Mouse (Mus musculus): Measurements from ENCODE around the gene Atl1.

Gene Atl1

DNA sequence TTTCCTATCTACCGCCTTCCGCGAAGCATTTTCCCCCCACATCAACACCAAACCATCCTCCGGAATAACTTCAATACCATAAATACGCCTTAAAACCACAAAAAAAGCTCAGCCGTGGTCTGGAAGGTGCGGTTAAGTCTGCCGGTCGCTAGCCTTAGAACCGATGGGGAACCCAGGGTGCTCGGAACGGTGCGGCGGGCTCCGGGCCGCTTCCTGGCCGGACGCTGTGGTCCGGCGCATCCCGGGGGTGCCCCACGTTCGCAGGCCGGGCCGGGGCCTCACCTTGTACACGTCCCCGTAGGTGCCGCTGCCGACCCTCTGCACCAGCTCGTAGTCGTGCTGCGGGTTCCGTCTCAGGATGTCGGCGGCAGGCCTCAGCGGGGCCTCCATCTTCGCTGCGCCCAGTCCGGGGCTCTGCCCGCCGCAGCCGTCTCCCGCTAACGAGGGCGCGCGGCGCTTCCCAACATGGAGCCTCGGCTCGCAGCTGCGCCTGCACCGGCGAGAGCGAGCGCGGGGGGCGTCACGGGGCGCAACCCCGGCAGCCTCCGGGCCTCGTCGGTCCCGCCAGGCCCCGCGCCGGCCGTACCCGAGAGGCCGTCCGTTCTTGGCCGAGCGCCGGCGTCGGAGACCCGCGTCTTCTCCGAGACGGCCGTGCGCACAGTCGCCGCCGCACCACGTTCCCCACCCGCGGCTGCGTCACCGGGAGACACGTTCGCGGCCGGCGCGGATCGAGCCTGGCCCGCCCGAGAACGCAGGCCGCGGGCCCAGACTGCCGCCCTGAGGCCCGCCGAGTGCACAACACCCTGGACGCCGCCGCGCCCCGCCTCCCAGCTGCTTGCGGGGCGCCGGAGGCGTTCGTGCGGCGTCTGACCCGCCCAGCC lies at the start of gene Atl1, which contains the start of gene Map4k5:
Gene Atl1, plus strand, starts transcription at position 244 of the 881 bp plus-strand sequence.
Gene Map4k5, minus strand, starts transcription at position 830 of the 881 bp plus-strand sequence.
- peak; percentile 78 to 84 for DNase-seq (ENCODE audit: low spot score in 2 of 2)

DNA sequence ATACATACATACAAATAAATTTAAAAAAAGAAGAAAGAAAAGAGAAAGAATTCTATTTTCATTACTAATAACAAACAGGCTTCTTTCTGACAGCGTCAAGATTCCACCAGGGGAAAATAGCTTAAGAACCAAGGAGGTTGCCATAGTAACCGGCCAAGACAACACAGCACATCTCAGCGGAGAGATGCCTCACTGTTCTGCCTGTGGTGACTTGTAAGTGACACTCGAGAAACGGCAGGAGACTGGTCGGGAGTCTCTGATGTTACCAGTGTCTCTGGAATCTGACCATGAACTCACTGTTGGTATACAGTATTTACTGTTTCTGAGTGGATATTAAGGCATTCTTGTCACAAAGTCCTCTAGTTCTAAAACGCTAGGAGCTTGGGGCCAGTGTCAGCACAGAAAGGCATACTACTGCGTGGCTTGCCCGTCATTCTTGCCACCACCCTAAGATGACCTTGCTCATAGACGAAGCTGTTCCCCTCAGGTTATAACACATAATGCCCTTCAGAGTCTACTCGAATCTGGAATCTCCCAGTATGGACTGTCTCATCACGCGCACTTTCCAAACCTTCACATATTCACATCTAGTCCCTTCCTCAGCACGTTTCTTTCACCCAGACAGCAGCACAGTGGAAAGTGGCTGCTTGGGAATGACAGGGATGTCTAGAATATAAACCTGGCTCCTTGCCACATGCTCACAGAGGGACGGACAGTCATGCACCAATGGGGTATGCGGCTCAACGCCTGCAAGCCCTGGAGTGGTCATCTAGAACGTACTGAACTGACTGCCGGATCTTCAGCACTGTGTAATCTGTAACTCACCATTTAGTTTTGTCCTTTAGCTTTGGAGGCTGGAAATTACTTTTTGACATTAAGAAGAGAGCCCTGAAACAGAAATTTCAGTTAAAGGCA lies 48.6 kb upstream of the Atl1 start:
- no peak for DNase-seq (ENCODE audit: low spot score in 2 of 2)

DNA sequence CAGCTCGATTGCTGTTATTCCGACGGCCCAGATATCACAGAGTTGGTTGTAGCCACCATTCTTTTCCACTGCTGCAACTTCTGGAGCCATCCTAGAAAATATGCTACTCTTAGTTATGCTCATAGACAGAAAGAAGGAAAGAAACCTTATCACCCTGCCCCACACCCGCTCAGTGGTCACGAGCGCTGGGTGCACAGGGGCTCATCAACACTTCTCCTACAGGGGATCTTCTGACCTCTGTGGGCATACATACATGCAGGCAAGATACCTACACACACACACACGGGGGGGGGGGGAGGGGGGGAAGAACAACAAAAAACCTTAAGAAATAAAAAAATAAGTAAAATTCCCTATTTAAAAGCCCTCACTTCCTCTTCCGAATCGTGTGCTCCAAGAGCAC lies 46.7 kb upstream of the Atl1 start:
- DNase-seq (ENCODE audit: low spot score in 2 of 2) = no peak

DNA sequence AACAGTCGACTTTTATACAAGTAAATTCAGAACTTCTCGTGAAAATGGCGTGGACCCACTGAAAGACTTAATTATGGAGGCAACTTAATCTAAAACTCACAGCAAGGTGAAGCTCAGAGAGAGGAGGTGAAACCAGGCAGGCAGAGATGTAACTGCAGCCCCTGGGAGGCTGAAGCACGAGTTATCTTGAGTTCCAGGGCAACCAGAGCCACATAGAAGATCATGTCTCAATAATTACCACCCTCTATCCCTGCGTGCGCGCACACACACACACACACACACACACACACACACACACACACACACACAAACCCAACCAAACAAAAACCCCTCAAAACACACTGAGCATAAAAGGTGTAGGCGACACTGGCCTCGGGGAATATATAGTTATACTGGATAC lies 45.9 kb upstream of the Atl1 start:
- no peak for DNase-seq (ENCODE audit: low spot score in 2 of 2)

DNA sequence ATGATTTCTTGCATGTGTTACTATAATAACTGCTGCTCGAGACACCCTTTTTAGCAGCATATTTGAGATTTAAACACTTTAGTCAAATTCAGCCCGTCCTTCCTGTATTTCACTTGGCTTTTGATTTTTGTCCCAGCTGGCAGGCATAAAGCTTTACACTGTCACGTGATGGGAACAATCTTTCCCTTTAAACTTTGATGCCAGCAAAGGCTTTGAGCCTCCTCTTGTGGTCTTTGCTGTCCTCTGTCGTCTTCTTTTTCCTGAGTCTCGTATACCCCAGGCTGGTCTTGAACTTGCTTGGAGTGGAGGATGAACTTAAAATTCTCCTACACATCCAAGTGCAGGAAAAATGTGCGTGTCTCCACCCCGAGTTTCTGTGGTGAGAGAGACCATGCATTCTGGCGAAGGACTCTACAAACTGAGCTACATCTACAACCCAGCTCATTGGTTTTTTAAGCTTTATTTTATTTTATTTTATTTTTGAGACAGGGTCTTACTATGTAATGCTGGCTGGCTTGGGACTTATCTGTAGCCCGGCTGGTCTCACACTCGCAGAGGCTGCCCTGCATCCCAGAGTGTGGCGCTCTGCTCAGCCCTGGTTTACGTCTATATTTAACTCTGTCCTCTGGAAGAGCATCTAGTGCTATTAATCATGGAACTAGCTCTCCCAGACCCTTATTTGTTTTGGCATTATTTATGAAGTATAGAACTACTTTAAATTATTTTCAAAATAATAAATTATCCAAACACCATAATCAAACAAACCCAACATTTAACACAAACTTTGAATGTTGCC lies 44.1 kb upstream of the Atl1 start:
- no peak for DNase-seq (ENCODE audit: low spot score in 2 of 2)

DNA sequence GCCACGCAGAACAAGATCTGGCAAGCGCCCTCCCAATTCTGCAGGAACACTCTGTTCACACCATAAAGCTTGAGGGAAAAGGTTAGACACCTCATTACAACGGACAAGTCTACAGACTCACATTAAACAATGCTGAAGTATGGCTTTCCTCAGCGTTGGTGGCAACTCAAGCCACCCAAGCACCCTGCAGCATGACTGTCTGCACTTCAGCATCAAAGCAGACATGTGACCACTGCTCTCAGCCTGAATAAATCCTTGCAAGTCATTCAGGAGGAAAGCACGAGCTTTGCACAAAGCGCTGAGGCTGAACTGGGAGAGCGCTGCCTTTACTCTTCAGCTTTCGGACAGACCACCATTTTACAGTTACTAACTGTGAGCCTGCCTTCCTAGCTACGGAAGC lies 40.1 kb upstream of the Atl1 start:
- DNase-seq (ENCODE audit: low spot score in 2 of 2) = no peak

DNA sequence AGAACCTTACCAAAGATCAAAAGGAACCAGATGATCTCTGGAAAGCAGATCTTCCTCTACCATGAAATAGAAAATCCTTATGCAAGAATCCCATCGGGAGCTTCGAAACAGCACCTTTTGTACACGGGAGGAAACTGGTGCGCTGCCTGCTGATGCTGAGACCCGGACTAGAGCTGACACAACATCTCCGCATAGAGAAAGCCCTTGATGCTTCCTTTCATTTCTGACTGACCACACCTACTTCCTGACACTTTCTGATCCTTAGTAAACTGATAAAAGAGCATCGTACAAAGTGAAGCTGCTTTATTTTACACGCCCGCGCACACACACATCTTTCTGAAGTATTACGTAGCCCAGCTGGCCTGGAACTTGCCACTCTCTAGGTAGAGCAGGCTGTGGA lies 39.0 kb upstream of the Atl1 start:
- DNase-seq (ENCODE audit: low spot score in 2 of 2) = no peak

DNA sequence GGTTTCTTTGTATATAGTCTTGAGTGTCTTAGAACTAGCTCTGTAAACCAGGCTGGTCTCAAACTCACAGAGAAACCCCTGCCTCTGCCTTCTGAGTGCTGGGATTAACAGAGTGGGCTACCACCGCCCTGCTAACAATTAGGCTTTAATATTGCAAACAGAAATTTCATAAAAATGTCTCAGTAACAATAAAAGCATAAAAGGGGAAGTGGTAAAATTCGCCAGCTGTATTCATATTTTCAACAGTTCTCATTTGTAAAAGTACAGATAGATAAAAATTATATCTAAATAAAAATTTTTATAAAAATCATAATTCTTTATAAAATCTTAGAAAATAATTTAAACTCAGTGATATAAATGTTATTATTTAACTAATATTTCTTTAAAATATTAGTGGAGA lies 38.5 kb upstream of the Atl1 start:
- DNase-seq (ENCODE audit: low spot score in 2 of 2) = no peak

DNA sequence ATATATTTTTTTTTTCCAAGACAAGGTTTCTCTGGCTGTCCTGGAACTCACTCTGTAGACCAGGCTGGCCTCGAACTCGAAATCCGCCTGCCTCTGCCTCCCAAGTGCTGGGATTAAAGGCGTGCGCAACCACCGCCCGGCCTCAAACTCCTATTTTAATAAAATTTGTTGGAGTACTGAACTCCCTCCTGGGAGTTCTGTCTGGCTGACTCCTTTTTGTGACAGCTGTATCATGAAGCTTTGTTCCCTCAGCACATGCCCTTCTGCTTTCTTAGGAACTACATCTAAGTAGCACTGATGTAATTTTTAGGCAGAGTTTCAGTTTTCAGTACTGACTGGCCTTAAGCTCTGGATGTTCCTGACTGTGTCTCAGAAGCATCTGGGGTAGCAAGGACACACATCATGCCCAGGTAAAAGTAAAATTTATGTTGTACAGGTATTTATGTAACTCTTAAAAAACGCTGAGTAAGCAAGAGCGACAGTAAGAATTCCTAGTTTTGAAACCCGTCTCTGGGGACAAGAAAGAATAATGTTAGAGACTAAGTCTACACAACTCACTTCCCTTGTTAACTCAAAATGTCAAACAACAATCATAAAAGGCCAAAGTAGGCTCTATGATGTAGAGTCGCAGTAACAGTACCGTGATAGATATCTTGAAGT lies 36.6 kb upstream of the Atl1 start:
- DNase-seq (ENCODE audit: low spot score in 2 of 2) = no peak

DNA sequence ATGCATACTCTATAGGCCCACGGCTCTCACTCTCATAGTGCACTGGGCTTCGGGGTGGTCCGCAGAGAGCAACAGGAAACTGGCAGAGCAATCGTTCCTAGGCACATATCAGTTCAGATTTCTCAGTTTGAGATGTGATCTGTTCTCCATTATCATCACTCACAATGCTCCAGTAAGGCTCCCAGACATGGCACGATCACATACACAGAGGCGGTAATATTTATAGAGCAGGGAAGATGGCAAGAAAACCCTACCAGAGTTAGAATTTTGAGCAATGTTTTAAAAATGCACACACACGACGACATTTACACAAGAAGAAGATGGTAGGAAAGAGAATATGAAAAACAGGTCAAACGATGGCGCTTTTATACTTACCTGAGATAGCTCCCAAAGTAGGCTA lies 36.0 kb upstream of the Atl1 start:
- no peak for DNase-seq (ENCODE audit: low spot score in 2 of 2)

DNA sequence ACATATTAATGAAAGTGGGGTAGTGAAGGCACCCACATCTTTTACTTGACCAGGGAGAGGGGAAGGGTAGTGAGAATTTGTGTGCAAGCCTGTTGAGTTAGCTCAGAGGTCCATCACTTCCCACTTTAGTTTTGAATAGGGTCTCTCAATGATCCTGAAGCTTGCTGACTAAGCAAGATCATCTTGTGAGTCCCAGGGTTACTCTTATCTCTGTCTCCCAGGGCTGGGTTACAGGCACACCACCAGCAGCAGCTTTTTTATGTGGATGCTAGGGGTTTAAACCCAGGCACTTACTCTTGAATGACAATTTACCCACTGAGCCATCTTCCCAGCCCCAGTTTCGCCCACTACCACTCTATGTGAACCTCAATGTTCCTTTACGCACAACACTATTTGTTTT lies 34.8 kb upstream of the Atl1 start:
- no peak for DNase-seq (ENCODE audit: low spot score in 2 of 2)

DNA sequence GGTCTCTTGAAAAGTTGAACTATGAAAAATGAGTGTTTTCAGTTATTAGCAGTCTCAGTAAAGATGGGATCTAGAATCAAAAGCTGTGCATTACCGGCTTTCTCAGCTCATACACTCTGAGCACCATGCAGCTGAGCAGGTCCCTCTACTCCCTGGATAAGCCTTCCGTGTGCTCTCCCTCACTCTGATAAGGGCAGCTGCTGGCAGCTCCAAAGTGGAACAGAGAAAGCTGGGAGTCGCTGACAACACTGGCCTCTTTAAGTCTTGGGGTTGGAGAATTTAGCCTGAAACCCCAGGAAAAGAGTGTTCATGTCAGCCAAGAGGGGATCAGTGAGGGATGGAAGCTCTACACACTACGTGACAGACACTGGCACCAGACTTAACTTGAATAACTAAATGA lies 33.6 kb upstream of the Atl1 start:
- no peak for DNase-seq (ENCODE audit: low spot score in 2 of 2)

DNA sequence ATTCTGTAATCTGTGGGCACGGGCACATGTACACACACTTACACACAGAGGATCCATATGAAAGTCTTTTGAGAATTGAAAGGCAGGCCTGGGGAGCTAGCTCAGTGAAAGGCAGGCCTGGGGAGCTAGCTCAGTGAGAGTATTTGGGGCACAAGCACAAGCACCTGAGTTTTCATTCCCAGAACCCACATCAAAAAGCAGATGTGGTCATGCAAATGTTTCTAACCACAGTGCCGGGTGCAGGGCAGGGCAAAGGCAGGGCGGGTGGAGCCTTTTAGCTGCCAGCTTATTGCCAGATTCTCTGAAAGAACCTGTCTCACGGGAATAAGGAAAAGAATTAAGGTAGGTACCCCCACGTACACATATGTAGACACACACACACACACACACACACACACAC lies 28.9 kb upstream of the Atl1 start:
- DNase-seq (ENCODE audit: low spot score in 2 of 2) = no peak

DNA sequence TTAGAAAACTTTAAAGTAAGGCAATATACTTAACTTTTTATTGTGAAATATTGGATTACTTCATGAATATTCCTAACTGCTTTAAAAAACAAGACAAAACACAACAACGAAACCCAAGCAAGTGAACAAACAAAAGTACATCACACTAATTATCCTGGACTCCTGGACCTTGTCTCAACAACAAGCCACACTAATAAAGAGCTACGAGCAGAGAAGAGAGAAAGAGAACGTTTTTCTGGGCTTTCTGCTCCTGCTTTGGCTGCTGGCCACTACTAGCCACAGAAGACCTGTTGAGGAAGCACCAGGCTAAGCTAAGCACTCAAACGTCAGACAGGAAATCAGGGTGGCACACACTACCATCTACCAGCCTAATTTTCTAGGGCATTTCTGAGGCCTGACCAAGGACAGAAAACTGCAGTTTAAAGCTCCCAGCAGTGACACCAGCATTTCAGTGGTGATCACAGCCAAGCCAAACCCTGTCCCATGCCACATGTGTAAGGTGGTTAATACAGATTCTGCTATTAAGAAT lies 28.2 kb upstream of the Atl1 start:
- no peak for DNase-seq (ENCODE audit: low spot score in 2 of 2)

DNA sequence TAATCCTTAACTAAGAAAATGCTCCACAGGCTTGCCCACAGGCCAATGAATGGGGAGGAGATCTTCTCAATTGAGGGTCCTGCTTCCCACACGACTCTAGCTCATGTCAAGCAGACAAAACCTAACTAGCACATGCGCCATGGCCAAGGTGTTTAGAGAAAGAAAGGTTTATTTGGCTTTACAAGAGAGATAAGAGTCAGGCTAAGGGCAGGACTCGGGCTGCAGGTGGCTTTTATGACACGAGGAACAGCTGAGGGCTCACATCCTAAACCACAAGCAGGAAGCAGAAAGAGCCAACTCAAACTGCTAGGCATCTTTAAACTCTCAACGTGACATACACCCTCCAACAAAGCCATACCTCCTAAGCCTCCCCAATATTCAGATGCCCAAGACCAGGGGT lies 25.1 kb upstream of the Atl1 start:
- DNase-seq (ENCODE audit: low spot score in 2 of 2) = no peak

DNA sequence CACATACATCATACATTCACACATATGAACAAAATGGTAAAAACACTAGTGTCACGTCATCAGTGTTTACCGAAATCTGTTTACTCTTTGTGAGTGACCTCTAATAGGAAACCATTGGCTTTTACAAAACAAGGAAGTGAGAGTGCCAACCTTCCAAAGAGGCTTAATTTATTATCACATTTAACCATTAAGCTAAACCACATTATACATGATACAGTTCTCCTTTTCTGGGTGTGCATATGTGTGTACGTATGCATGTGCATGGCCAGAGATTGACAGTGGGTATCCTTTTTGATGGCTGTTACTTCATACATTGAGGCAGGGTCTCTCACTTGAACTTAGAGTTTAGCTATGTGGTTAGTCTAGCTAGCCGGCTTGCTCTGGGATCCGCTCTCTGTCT lies 20.8 kb upstream of the Atl1 start:
- DNase-seq (ENCODE audit: low spot score in 2 of 2) = no peak

DNA sequence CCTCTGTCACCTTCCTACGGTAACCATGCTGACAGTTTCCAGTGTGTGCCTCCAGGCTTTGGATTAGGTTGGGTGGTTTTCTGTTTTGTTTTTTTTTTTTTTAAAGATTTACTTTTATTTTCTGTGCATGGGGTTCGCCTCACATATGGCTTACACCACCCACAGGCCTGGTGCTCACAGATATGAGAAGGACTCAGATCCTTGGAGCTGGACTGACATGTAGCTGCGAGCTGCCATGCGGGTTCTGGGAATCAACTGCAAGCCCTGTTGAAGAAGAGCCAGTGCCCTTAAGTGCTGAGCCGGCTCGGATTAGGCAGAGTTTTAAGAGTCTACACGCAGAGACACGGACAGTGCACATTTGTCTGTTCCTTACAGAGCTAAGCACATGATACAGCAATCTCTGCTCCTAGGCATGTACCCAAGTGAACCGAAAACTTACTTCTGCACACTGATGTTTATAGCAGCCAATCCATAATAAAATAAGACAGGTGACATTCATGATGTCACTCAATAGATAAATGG lies 14.5 kb upstream of the Atl1 start:
- no peak for DNase-seq (ENCODE audit: low spot score in 2 of 2)

DNA sequence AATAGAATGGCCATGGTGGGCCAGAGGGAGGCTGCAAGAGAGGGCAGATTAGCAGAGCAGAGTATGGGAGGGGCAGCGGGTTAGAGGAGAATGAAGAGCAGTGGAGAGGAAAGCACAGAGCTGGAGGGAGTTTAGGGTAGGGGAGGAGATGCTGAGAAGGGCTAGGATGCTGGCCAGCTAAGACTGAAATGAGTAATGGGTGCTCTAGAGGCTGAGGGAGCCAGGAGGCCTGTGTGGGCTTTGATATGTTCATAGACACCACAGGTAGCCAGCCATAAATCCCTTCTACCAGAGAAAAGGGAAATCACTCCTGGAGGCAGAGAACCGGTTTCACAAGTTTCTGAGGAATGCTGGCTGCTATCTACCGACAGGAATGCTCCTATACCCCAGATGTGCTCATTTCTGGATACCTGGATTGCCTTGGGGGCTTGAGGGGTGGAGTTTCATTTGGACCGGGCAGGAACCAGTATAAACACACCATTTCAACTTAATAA lies 13.2 kb upstream of the Atl1 start:
- no peak for DNase-seq (ENCODE audit: low spot score in 2 of 2)

DNA sequence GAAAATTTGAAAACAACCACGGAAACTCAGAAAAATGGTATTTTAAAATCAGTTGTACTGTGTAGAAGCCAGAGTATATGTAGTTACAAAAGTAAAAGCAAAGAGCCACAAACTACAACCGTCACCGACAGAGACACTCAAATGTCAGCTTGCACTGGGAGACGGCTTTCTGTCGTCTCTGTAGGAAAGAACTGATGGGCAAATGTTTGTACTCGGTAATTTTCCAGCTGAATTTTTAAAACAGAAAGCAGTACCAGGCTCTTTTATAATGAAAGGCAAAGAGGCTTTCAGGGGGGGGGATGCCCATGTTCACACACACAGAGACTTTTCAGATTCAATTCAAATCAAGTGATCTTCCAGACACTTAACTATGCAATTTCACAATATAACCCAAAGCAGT lies 12.7 kb upstream of the Atl1 start:
- no peak for DNase-seq (ENCODE audit: low spot score in 2 of 2)

DNA sequence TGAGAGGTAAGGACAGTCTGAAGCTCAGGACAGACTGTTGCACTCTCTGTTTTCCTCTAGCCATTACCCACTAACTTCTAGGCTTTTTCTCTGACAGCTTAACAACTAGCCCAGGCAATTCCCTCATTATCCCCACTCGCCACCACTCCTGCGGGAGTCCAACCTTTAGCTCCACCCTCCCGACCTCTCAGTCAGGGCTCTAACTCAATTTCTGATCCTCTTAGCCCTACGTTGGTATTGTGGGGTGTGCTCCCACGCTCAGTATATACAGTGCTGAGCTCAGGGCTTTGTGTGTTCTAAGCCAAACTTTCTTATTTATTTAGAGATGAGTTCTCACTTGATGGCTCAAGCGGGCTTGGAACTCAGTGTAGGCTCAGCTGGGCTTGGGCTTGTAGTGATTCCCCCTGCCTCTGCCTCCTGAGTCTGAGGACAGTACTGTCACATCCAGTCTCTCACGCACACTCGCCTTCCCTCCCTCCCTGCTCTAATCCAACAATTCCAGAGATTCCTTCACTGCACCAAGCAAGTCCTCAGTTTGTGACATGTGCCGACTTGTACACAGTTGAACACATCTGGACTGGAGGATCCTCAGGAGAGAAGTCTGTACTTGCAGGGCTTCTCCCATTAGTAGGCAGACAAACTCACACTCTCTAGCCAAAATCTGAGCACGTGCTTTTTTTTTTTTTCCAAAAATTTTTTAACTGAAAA lies 11.1 kb upstream of the Atl1 start:
- no peak for DNase-seq (ENCODE audit: low spot score in 2 of 2)
